Mouse (Mus musculus): ENCODE measurements around the gene Axin2.
"Not testable (repeated sequence)": the region's sequence is repeated elsewhere in the genome, so short reads cannot be mapped to it uniquely, and the experiment has no call there.

Gene Axin2

GRCm38 (mm10) chr11:108920158-108920635 lies at the start of gene Axin2:
Axin2 (plus strand) TSS chr11:108920349.
- DNase-seq: peak; percentile 93 to 97

GRCm38 (mm10) chr11:108871284-108871683 lies 48.9 kb upstream of the Axin2 start:
- DNase-seq: not testable (repeated sequence)

- DNase-seq: no peak
These were observed 48.4 kb upstream of the Axin2 start for GRCm38 (mm10) chr11:108871748-108872147.

DNA sequence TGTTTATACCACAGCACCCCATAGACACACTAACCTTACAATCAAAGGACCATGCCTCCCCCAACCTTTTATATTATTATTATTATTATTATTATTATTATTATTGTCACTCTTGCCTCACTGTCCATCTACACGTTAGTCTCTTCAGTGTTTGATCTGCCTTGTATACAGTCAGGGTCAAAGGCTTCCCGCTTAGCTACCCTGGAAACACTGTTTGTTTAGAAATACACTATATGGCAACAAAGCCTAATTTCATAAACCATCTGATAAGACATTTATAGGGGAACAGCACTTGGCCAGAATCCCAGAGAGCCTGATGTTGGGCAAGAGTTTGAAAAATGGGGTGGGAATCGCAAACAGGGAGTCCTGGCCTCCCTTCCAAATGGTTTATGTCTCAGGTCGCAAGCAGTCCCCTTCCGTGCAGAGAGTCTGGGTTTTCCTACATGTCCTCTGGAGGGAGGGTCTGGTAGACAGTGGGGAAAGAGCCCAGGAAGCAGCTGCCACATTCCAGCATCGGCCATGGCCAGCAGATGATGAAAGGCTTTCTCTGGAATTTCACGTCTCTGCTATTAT lies 43.4 kb upstream of the Axin2 start:
- DNase-seq: peak; percentile 41 to 55

GRCm38 (mm10) chr11:108877520-108877919 lies 42.6 kb upstream of the Axin2 start:
- DNase-seq: no peak

- DNase-seq: no peak
These were observed 39.6 kb upstream of the Axin2 start for GRCm38 (mm10) chr11:108880546-108880945.

- no peak for DNase-seq
These were observed 38.5 kb upstream of the Axin2 start for GRCm38 (mm10) chr11:108881662-108882061.

- DNase-seq: no peak
These were observed 34.8 kb upstream of the Axin2 start for GRCm38 (mm10) chr11:108885276-108885896.

GRCm38 (mm10) chr11:108886060-108886459 lies 34.1 kb upstream of the Axin2 start:
- no peak for DNase-seq

DNA sequence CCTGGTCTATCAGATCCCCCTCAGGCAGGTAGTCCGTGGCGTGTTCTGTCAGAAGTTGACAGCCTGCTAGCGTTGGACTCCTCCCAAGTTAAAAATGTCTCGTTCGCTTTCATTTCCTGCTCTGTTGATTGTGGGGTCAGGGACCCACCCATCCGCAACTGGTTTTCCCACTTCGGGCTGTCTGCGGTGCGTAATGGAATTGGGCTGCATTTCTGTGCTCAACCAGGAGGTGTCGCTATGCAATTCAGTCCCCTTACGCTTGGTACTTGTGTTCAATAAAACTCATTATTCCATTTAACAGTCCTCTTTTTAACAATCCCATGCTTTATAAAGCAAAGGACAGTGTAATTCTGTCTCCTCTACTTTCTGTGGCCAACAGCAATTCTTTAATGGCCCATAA lies 31.0 kb upstream of the Axin2 start:
- peak; percentile 45 to 56 for DNase-seq

GRCm38 (mm10) chr11:108890544-108890943 lies 29.6 kb upstream of the Axin2 start:
- peak in 1 of 2 experiments; percentile 12 for DNase-seq

DNA sequence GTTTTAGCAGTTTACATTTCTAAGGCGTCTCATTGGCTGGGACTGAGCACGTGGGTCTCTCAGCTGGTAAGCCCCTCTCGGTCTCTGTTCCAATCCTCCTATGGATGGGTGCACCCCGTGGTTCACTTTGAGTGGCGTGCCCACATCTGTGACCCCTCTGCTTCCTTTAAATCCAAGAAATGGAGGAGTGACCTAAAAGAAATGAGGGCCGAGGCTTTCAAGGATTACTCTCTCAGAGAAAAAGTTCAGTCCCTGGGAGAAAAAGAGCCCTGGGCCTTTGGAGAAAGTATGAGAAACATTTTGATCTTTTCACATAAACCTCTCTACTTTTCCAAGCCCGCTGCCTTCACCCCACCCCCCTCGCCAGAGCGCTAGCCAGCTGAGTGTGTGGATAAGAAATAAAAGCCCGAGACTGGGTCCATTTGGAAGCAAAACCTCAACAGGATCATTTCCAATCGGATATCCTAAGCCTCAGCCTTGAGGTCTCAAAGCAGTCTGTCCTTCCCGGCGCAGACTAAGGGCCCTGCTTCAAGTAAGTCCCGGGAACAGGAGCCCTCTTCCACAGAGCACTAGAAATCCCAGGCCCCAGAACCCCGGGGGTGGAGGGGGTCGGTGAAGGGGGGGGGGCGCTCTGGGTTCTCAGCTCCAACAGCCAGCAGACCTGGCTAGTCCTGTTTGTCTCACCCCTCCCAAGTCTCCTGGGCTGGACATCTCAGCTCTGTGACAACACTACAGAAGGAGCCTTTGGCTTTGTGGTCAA lies 28.9 kb upstream of the Axin2 start:
- DNase-seq: peak; percentile 75 to 81

DNA sequence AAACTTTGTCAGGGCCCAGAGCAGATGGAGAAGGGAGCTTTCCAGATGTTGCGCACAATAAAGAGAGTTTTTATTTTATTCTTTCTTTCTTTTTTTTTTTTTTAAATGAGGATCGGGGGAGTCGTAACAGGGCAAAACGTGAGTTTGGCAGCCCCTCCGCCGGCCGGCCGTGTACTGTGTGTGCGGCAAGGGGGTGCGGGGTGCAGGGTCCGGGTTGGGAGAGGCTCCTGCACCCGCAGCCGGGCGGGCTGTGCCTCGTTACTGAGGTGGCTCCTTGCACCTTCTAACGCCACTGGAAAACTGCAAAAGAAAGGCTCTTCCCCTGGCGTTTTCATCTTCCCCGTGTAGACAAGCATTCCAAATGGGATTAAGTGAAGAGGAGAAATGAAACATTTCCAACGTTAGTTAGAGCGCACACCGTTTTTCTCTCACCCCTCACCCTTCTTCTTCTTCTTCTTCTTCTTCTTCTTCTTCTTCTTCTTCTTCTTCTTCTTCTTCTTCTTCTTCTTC lies 28.2 kb upstream of the Axin2 start:
- DNase-seq: peak; percentile 40 to 52

DNA sequence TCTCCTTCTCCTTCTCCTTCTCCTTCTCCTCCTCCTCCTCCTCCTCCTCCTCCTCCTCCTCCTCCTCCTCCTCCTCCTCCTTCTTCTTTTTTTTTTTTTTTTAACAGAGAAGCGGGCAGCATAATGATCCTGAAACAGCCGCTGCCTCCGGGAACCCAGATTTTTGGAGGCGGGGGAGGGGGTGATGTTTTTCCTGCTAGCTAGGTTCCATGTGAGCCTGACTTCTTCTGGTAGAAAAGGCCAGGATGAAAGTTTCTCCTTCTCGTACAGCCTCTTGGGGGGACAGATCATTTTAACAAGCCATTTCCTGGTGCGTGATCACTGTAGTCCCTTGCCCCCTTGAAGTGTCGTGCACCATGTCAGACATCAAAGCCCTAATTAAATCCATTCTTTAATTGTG lies 27.7 kb upstream of the Axin2 start:
- peak; percentile 24 to 31 for DNase-seq

DNA sequence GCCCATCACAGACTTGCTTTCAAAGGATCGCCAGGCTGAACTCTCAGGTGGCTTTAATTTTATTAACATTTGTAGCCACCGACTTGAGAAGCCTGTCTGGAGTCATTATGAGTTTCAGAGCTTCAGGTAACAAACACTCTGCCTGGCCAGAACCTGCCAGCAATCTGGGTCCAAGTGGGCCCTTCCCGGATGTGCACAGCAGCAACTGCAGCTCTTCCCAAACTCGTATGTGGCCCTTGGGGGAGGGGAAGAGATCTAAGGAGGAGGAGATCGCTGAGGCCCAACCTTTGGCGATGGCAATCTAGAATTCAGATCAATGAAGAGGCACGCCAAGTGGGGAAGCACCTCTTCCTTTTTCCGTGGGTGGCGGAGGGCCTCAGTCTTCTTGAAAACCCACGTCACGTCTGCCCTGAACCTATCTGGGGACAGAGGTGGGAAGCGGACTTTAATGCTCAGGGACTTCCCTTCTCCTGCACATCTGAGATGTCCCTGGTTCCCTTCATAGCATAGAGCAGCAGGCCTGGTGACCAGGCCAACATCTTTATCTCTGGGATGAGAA lies 26.8 kb upstream of the Axin2 start:
- DNase-seq: no peak

DNA sequence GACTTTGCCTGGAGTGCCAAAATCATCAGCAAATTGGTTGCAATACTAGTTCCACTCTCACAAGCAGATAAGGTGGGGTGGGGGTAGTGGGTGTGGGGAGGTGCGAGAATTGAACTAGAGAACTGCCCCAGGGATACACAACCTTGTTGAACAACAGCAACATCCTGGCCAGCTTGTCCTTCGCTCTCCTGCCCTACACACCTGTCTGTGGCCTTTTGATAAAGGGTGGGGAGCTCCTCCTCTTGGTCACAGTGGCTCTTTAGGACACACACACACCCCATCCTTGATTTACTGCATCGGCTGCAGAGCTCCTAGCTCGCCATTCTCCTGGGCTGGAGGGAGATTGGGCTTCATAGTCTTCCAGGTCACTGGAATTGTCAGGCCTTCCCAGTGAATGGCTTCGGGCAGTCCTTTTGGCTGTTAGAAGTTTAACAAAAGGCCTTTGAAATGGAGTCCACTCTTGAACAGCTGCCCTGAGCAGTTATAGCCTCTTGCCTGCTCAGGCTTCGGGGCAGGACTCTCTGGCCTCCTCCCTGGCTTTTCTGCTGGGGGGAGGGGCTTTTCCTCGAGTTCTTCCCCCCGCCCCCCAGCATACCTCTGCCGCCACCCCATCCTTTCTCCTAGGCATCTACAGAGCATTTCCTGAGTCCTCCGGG lies 26.2 kb upstream of the Axin2 start:
- no peak for DNase-seq

DNA sequence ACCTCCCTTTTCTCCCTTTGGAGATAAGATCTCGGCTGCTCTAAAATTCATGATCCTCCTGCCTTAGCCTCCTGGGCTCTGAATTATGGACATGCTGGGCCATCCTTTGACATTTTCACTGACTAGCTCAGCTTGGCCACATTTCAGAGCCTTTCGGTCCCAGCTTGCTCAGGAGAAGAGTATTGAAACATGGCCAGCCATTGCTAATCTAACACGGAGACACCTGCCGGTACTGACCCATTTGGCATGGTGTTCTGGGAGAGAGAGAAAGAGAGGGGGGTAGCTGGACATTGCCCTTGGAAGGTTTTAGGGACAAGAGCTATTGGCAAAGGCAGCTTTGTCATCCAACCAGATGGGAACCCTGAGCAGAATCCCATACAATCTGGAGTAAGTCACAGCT lies 23.1 kb upstream of the Axin2 start:
- no peak for DNase-seq

GRCm38 (mm10) chr11:108898063-108898462 lies 22.1 kb upstream of the Axin2 start:
- no peak for DNase-seq

DNA sequence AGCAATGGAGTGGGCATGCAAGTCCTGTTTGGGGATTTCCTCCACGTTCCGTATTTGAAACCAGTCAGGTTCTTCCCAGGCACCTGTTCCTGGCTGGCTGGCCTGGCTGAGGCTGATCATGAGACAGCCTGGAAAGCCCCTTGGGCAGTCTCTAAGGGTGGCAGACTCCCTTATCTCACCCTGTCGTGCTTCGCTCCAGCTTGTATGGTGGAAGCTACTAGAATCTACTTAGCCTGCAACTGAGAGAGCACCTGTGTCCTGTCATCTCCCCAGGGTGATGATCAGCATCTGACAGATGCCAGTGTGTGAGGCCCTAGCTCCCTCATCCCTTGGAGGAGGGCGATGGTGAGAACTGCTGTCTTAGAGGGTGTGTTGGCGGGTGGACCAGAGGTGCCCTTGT lies 21.7 kb upstream of the Axin2 start:
- no peak for DNase-seq

GRCm38 (mm10) chr11:108900718-108901488 lies 19.2 kb upstream of the Axin2 start:
- no peak for DNase-seq

DNA sequence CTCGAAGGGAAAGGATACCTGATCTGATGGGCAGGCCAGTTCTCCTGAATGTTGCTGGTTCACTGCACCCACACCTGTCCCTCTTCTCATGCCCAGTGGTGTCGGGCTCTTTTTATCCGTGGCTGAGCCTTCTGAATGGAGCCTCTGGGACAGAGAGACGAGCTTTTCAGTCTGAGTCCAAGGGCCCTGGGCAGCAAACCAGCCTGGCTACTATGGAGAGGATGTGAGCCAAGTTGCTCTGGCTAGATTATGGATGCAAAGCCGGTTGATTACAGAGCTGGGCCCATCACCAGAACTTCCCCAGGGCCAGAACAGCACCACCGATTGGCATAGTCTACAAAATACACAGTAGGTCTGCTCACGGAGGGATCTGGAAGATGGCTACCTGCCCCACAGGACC lies 18.5 kb upstream of the Axin2 start:
- DNase-seq: no peak

- no peak for DNase-seq
These were observed 17.8 kb upstream of the Axin2 start for GRCm38 (mm10) chr11:108902303-108902702.

All from kidney, postnatal 4 days (tissue).